Mouse (Mus musculus) CH12.LX (cell line): ENCODE results near the gene Nktr. TPM values are rescaled to one million over a fixed set of nuclear protein-coding genes. Genes with fewer than 3 reads are reported as not detected.

Experiments
- DNase-seq: peaks from one replicate; pipeline ENCODE4 v3.0.0-alpha.2; 2013; ENCODE audit errors: extremely low read depth
- H3K27ac ChIP-seq: 2 replicates; pipeline ENCODE4 v1.5.1; 2012; ENCODE audit warnings: low read depth, mild to moderate bottlenecking, control low read depth, moderate library complexity; ENCODE audit not compliant: insufficient read depth
- H3K27me3 ChIP-seq: replicated peaks from 2 replicates; pipeline ENCODE3; 2012; ENCODE audit warnings: inconsistent platforms
- H3K36me3 ChIP-seq, 2 experiments: replicated peaks in 1 of 2; 2 replicates each; pipeline versions ENCODE3 to v1.6.1; 2012; ENCODE audit warnings: inconsistent platforms in 1 of 2, low read length in 1 of 2, mild to moderate bottlenecking in 1 of 2, mixed read lengths in 1 of 2, moderate library complexity in 1 of 2; ENCODE audit not compliant: control insufficient read depth in 1 of 2, insufficient read depth in 1 of 2
- H3K4me1 ChIP-seq, 2 experiments: 2 replicates each; pipeline ENCODE4 v1.6.1; 2012; ENCODE audit warnings: inconsistent platforms in 1 of 2, moderate library complexity in 1 of 2; ENCODE audit not compliant: insufficient read depth in 2 of 2, control insufficient read depth in 1 of 2
- H3K4me2 ChIP-seq: 2 replicates; pipeline ENCODE4 v1.6.1; 2012; ENCODE audit warnings: low read depth, mild to moderate bottlenecking, control low read depth; ENCODE audit not compliant: poor library complexity, insufficient read depth, severe bottlenecking
- H3K4me3 ChIP-seq, 3 experiments: fragments of 150-350 bp in 1 of 3; sonication (generic) in 1 of 3; replicated peaks in 1 of 3; 2 replicates each; pipeline versions ENCODE3 to v1.5.1; 2011 to 2012; ENCODE audit warnings: low read depth in 2 of 3, low read length in 2 of 3, mild to moderate bottlenecking in 2 of 3, moderate library complexity in 2 of 3, control low read depth in 1 of 3, improper control_type of control experiment in 1 of 3, inconsistent platforms in 1 of 3, mixed read lengths in 1 of 3; ENCODE audit not compliant: poor library complexity in 1 of 3
- H3K79me2 ChIP-seq: replicated peaks from 2 replicates; pipeline ENCODE4 v1.6.1; 2012; ENCODE audit warnings: mild to moderate bottlenecking, moderate library complexity; ENCODE audit not compliant: control insufficient read depth, poor library complexity, insufficient read depth, severe bottlenecking; ENCODE audit errors: extremely low read depth
- H3K9ac ChIP-seq: 2 replicates; pipeline ENCODE4 v1.6.1; 2012; ENCODE audit warnings: low read depth, mild to moderate bottlenecking, control low read depth, moderate library complexity; ENCODE audit not compliant: insufficient read depth
- H3K9me3 ChIP-seq: replicated peaks from 2 replicates; pipeline ENCODE3; 2012; ENCODE audit warnings: low read length, inconsistent platforms, mixed read lengths
- BHLHE40 ChIP-seq: IDR thresholded peaks from 2 replicates; pipeline ENCODE4 v1.6.1; 2011; ENCODE audit warnings: mild to moderate bottlenecking, low read depth, low read length, improper control_type of control experiment
- CHD1 ChIP-seq: IDR thresholded peaks from 2 replicates; pipeline ENCODE4 v1.6.1; 2012; ENCODE audit warnings: low read depth, low read length, improper control_type of control experiment, inconsistent platforms
- CTCF ChIP-seq, 2 experiments: IDR thresholded peaks in 1 of 2; conservative IDR thresholded peaks in 1 of 2; 2 replicates each; pipeline ENCODE4 v1.5.1; 2011 to 2012; ENCODE audit warnings: low read depth in 2 of 2, low read length in 2 of 2, improper control_type of control experiment in 1 of 2, inconsistent platforms in 1 of 2, mild to moderate bottlenecking in 1 of 2, moderate library complexity in 1 of 2
- ELF1 ChIP-seq: IDR thresholded peaks from 2 replicates; pipeline ENCODE4 v1.6.1; 2014; ENCODE audit warnings: low read depth, mild to moderate bottlenecking, inconsistent platforms, low read length, improper control_type of control experiment
- EP300 ChIP-seq: IDR thresholded peaks from 2 replicates; pipeline ENCODE4 v1.6.1; 2011; ENCODE audit warnings: low read length, improper control_type of control experiment
- ETS1 ChIP-seq: conservative IDR thresholded peaks from 2 replicates; pipeline ENCODE4 v1.6.1; 2012; ENCODE audit warnings: low read depth, mild to moderate bottlenecking, inconsistent platforms, low read length, improper control_type of control experiment, moderate library complexity
- HCFC1 ChIP-seq: IDR thresholded peaks from 2 replicates; pipeline ENCODE4 v1.6.1; 2012; ENCODE audit warnings: low read depth, mild to moderate bottlenecking, inconsistent platforms, low read length, improper control_type of control experiment
- IRF4 ChIP-seq: IDR thresholded peaks from 2 replicates; pipeline ENCODE4 v1.6.1; 2014; ENCODE audit warnings: low read depth, mild to moderate bottlenecking, inconsistent platforms, low read length, improper control_type of control experiment
- JUN ChIP-seq: IDR thresholded peaks from 2 replicates; pipeline ENCODE4 v1.6.1; 2011; ENCODE audit warnings: low read depth, mild to moderate bottlenecking, low read length, improper control_type of control experiment, moderate library complexity; ENCODE audit not compliant: insufficient read depth
- KAT2A ChIP-seq: IDR thresholded peaks from 2 replicates; pipeline ENCODE4 v1.6.1; 2012; ENCODE audit warnings: low read length, improper control_type of control experiment, inconsistent platforms; ENCODE audit not compliant: insufficient replicate concordance
- MAZ ChIP-seq: IDR thresholded peaks from 2 replicates; pipeline ENCODE4 v1.6.1; 2012; ENCODE audit warnings: low read depth, mild to moderate bottlenecking, inconsistent platforms, low read length, improper control_type of control experiment, moderate library complexity
- MEF2A ChIP-seq: IDR thresholded peaks from 2 replicates; pipeline ENCODE4 v1.6.1; 2014; ENCODE audit warnings: low read depth, mild to moderate bottlenecking, inconsistent platforms, low read length, improper control_type of control experiment, borderline replicate concordance
- MXI1 ChIP-seq: IDR thresholded peaks from 2 replicates; pipeline ENCODE4 v1.6.1; 2011; ENCODE audit warnings: mild to moderate bottlenecking, low read depth, low read length, improper control_type of control experiment
- MYC ChIP-seq: IDR thresholded peaks from 2 replicates; pipeline ENCODE4 v1.6.1; 2011; ENCODE audit warnings: low read depth, mild to moderate bottlenecking, improper control_type of control experiment, low read length
- NELFE ChIP-seq: IDR thresholded peaks from 2 replicates; pipeline ENCODE4 v1.6.1; 2011; ENCODE audit warnings: low read depth, low read length, improper control_type of control experiment
- PAX5 ChIP-seq: IDR thresholded peaks from 2 replicates; pipeline ENCODE4 v1.6.1; 2012; ENCODE audit warnings: low read length, inconsistent platforms, mixed read lengths
- POLR2A ChIP-seq: IDR thresholded peaks from 2 replicates; pipeline ENCODE4 v1.6.1; 2011; ENCODE audit warnings: low read depth, mild to moderate bottlenecking, improper control_type of control experiment, low read length
- POLR2AphosphoS2 ChIP-seq: IDR thresholded peaks from 2 replicates; pipeline ENCODE4 v1.6.1; 2011; ENCODE audit warnings: low read depth, low read length, improper control_type of control experiment
- RAD21 ChIP-seq: IDR thresholded peaks from 2 replicates; pipeline ENCODE4 v1.6.1; 2011; ENCODE audit warnings: low read depth, mild to moderate bottlenecking, low read length, improper control_type of control experiment, moderate library complexity
- RCOR1 ChIP-seq: conservative IDR thresholded peaks from 2 replicates; pipeline ENCODE4 v1.6.1; 2012; ENCODE audit warnings: low read depth, mild to moderate bottlenecking, inconsistent platforms, low read length, improper control_type of control experiment
- SIN3A ChIP-seq: IDR thresholded peaks from 2 replicates; pipeline ENCODE4 v1.6.1; 2012; ENCODE audit warnings: low read length, improper control_type of control experiment, inconsistent platforms
- SMC3 ChIP-seq: IDR thresholded peaks from 2 replicates; pipeline ENCODE4 v1.6.1; 2011; ENCODE audit warnings: low read depth, low read length, improper control_type of control experiment
- TBP ChIP-seq: conservative IDR thresholded peaks from 2 replicates; pipeline ENCODE4 v1.6.1; 2011; ENCODE audit warnings: low read depth, low read length, improper control_type of control experiment
- TCF12 ChIP-seq: IDR thresholded peaks from 2 replicates; pipeline ENCODE4 v1.6.1; 2014; ENCODE audit warnings: low read depth, mild to moderate bottlenecking, inconsistent platforms, low read length, improper control_type of control experiment
- USF1 ChIP-seq: IDR thresholded peaks from 2 replicates; pipeline ENCODE4 v1.6.1; 2014; ENCODE audit warnings: low read depth, mild to moderate bottlenecking, inconsistent platforms, low read length, improper control_type of control experiment
- USF2 ChIP-seq: conservative IDR thresholded peaks from 2 replicates; pipeline ENCODE4 v1.6.1; 2011; ENCODE audit warnings: low read depth, low read length, improper control_type of control experiment
- ZC3H11A ChIP-seq: IDR thresholded peaks from 2 replicates; pipeline ENCODE4 v1.6.1; 2012; ENCODE audit warnings: low read depth, mild to moderate bottlenecking, inconsistent platforms, low read length, improper control_type of control experiment
- ZKSCAN1 ChIP-seq: IDR thresholded peaks from 2 replicates; pipeline ENCODE4 v1.6.1; 2012; ENCODE audit warnings: low read depth, inconsistent platforms, low read length, improper control_type of control experiment, borderline replicate concordance
- ZMIZ1 ChIP-seq: IDR thresholded peaks from 2 replicates; pipeline ENCODE4 v1.6.1; 2012; ENCODE audit warnings: low read depth, mild to moderate bottlenecking, inconsistent platforms, low read length, improper control_type of control experiment
- ZNF384 ChIP-seq: IDR thresholded peaks from 2 replicates; pipeline ENCODE4 v1.6.1; 2012; ENCODE audit warnings: low read depth, low read length, improper control_type of control experiment, inconsistent platforms
- dilution Hi-C: fragments of 300-500 bp; cut with MboI; formaldehyde crosslinking; loops from 2 replicates; pipeline ENCODE4 v1.14.3; 2020; ENCODE audit warnings: low sequenced_read_pairs; ENCODE audit not compliant: extremely low pct_unique_long_range_greater_than_20kb, extremely low pct_ligation_motif_present
- in situ Hi-C: fragments of 300-500 bp; cut with MboI; formaldehyde crosslinking; loops from 3 replicates; pipeline ENCODE4 v1.14.3; 2019; ENCODE audit warnings: low sequenced_read_pairs, low pct_ligation_motif_present, low pct_unique_long_range_greater_than_20kb, mixed read lengths
- polyA plus RNA-seq: library from polyadenylated mRNA; unstranded; fragments of >175 nt; gene quantifications from 2 replicates; pipeline ENCODE4 v1.2.1, GENCODE M21; 2012; ENCODE audit warnings: low read depth; ENCODE audit not compliant: insufficient read length
- total RNA-seq, 2 experiments: library from RNA; depleted of rRNA; stranded (reverse); fragments of 300-350 nt in 1 of 2; fragments of >200 nt in 1 of 2; gene quantifications; 2 replicates each; pipeline ENCODE4 v1.2.3; 2012 to 2014

The Nktr gene
- total and polyA plus RNA-seq, 3 experiments: 31.0 to 65.0 (median 32.2) TPM

GRCm38 (mm10) chr9:121673716-121674115 lies 45.3 kb upstream of the Nktr start:
- 0 out of 2 replicates have a peak overlapping the region, but pooled peaks have one; percentile 2 for H3K4me2 ChIP-seq
- peaks cover 18% of the 10 kb centered on the region for H3K27me3 ChIP-seq
- peak overlapping the region; percentile 54; the same call in 1 of the 2 replicates for H3K27ac ChIP-seq
- dilution Hi-C loops: no loop called here
- no peak overlapping the region for H3K4me3 ChIP-seq
- peaks cover 0 to 14% of the 10 kb centered on the region in 2 experiments for H3K36me3 ChIP-seq
- no peaks in the 10 kb centered on the region for H3K79me2 ChIP-seq
- in situ Hi-C loops: loop anchor here (5.0 kb wide), 1 partner anchor 196 kb away; no protein-coding TSS in a partner anchor
- TF ChIP-seq ZKSCAN1: no peak
- TF ChIP-seq JUN: no peak
- TF ChIP-seq ETS1: no peak
- no peak for TF ChIP-seq RAD21
- no peak for TF ChIP-seq MYC
- TF ChIP-seq ELF1: no peak
- no peak for TF ChIP-seq USF2
- no peak for TF ChIP-seq SMC3
- TF ChIP-seq HCFC1: no peak
- no peak for TF ChIP-seq PAX5
- TF ChIP-seq BHLHE40: no peak
- H3K9ac ChIP-seq: no peak overlapping the region
- H3K4me1 ChIP-seq: peaks cover 29 to 84% of the 10 kb centered on the region in 2 experiments
- H3K9me3 ChIP-seq: no peaks in the 10 kb centered on the region
- peak; percentile 29 for DNase-seq

- 0 out of 2 replicates have a peak overlapping the region, but pooled peaks have one; percentile 1 for H3K4me2 ChIP-seq
- H3K4me3 ChIP-seq: peak overlapping the region in 1 of 3 experiments; percentile 38
- in situ Hi-C loops: no loop called here
- H3K9ac ChIP-seq: no peak overlapping the region
- H3K27ac ChIP-seq: no peak overlapping the region
- peaks cover 5% of the 10 kb centered on the region for H3K27me3 ChIP-seq
- peaks cover 27 to 81% of the 10 kb centered on the region in 2 experiments for H3K4me1 ChIP-seq
- dilution Hi-C loops: no loop called here
- no peaks in the 10 kb centered on the region for H3K79me2 ChIP-seq
- TF ChIP-seq BHLHE40 (peak; percentile 59), JUN (no peak), HCFC1 (peak; percentile 59), SIN3A (no peak), POLR2AphosphoS2 (no peak), RCOR1 (no peak), USF1 (no peak), MYC (no peak), ZC3H11A (no peak), MAZ (no peak), RAD21 (no peak), TBP (peak; percentile 58; the same call in 1 of the 2 replicates), CHD1 (no peak), MEF2A (no peak), ZMIZ1 (no peak), POLR2A (no peak), IRF4 (no peak), NELFE (no peak), KAT2A (no peak), EP300 (0 out of 2 replicates have a peak, but pooled peaks have one; percentile 47), ETS1 (peak; percentile 56), MXI1 (no peak), ZNF384 (no peak), TCF12 (peak; percentile 49; the same call in 1 of the 2 replicates), CTCF (conservative IDR thresholded peaks at IDR 0.05 in 1 of 2, IDR thresholded peaks at IDR 0.05 in 1 of 2; ENCODE audit: low read depth in 2 of 2, low read length in 2 of 2) (no peak)
- peaks cover 0 to 14% of the 10 kb centered on the region in 2 experiments for H3K36me3 ChIP-seq
- peak; percentile 81 for DNase-seq
- no peaks in the 10 kb centered on the region for H3K9me3 ChIP-seq
These were observed 44.0 kb upstream of the Nktr start for GRCm38 (mm10) chr9:121675011-121675410.
